Mouse (Mus musculus) embryonic facial prominence, embryonic 10.5 days (tissue): Measurements from ENCODE around the gene Tmem14a. TPM values are rescaled to one million over a fixed set of nuclear protein-coding genes. Genes with fewer than 3 reads are reported as not detected.
"Not testable (repeated sequence)": the region's sequence is repeated elsewhere in the genome, so short reads cannot be mapped to it uniquely, and the experiment has no call there.

Experiments
- DNase-seq: peaks from one replicate; pipeline ENCODE4 v3.0.0-alpha.2; 2017; ENCODE audit warnings: low spot score
- H3K27ac ChIP-seq: fragments of 300-500 bp; sonication (generic); replicated peaks from 2 replicates; pipeline ENCODE4 v1.5.1; 2016; ENCODE audit warnings: mild to moderate bottlenecking
- H3K27me3 ChIP-seq: fragments of 300-500 bp; sonication (generic); replicated peaks from 2 replicates; pipeline ENCODE4 v1.6.1; 2016; ENCODE audit warnings: low read depth, mild to moderate bottlenecking; ENCODE audit not compliant: poor library complexity, severe bottlenecking
- H3K36me3 ChIP-seq: fragments of 300-500 bp; sonication (generic); replicated peaks from 2 replicates; pipeline ENCODE4 v1.6.1; 2016; ENCODE audit warnings: mild to moderate bottlenecking, moderate library complexity
- H3K4me1 ChIP-seq: fragments of 300-500 bp; sonication (generic); 2 replicates; pipeline ENCODE4 v1.6.1; 2016
- H3K4me3 ChIP-seq: fragments of 300-500 bp; sonication (generic); 2 replicates; pipeline ENCODE4 v1.5.1; 2016; ENCODE audit warnings: mild to moderate bottlenecking, moderate library complexity
- H3K9me3 ChIP-seq: fragments of 300-500 bp; sonication (generic); 2 replicates; pipeline ENCODE4 v1.6.1; 2016; ENCODE audit warnings: mild to moderate bottlenecking
- WGBS: fragments of 180-500 bp; shearing (Covaris S2); methylation state at CpG from one replicate; pipeline ENCODE4 v1.1.7; 2016; 5-methylcytosine and 5-hydroxymethylcytosine counted together
- polyA plus RNA-seq: library from polyadenylated mRNA; unstranded; fragments of >200 nt; fragmentation: Nextera tagmentation; extraction: Ambion mirVana; gene quantifications from 2 replicates; pipeline ENCODE4 v1.2.1, GENCODE M21; 2016

Tmem14a gene
- 7.9 TPM in 2 replicates for polyA plus RNA-seq

GRCm38 (mm10) chr1:21218489-21218919 lies at the start of gene Tmem14a:
TSS of gene Tmem14a (plus strand) at chr1:21218575.
- H3K36me3 ChIP-seq = no peaks in the 10 kb centered on the region
- no peaks in the 10 kb centered on the region for H3K9me3 ChIP-seq
- no peaks in the 10 kb centered on the region for H3K27me3 ChIP-seq
- DNase-seq = peak; percentile 88
- peak within 1 kb of the TSS; percentile 92 for H3K27ac ChIP-seq
- under 1% methylated on average over 17 of the region's 17 CpGs for WGBS
- peaks cover 10% of the 10 kb centered on the region for H3K4me1 ChIP-seq
- H3K4me3 ChIP-seq = peak within 1 kb of the TSS; percentile 67

GRCm38 (mm10) chr1:21185196-21185595 lies 33.2 kb upstream of the Tmem14a start:
- H3K36me3 ChIP-seq = no peaks in the 10 kb centered on the region
- DNase-seq = no peak
- WGBS = 96% methylated on average over 6 of the region's 6 CpGs
- H3K27me3 ChIP-seq = no peaks in the 10 kb centered on the region
- no peak overlapping the region for H3K4me3 ChIP-seq
- no peaks in the 10 kb centered on the region for H3K9me3 ChIP-seq
- H3K4me1 ChIP-seq = no peaks in the 10 kb centered on the region
- H3K27ac ChIP-seq = no peak overlapping the region

GRCm38 (mm10) chr1:21206241-21206640 lies 12.1 kb upstream of the Tmem14a start:
- H3K4me1 ChIP-seq = no peaks in the 10 kb centered on the region
- no peak for DNase-seq
- WGBS = 91% methylated on average over 1 of the region's 1 CpGs
- H3K27me3 ChIP-seq = no peaks in the 10 kb centered on the region
- H3K4me3 ChIP-seq = no peak overlapping the region
- H3K9me3 ChIP-seq = no peaks in the 10 kb centered on the region
- no peak overlapping the region for H3K27ac ChIP-seq
- no peaks in the 10 kb centered on the region for H3K36me3 ChIP-seq

GRCm38 (mm10) chr1:21213537-21213936 lies 4.8 kb upstream of the Tmem14a start:
- DNase-seq, H3K27me3 ChIP-seq, H3K36me3 ChIP-seq, H3K27ac ChIP-seq, H3K9me3 ChIP-seq, H3K4me3 ChIP-seq, H3K4me1 ChIP-seq: not testable (repeated sequence)
- 32% methylated on average over 3 of the region's 3 CpGs for WGBS

- not testable (repeated sequence) for DNase-seq, H3K36me3 ChIP-seq, H3K4me1 ChIP-seq, H3K4me3 ChIP-seq, H3K27ac ChIP-seq, H3K27me3 ChIP-seq, H3K9me3 ChIP-seq
- whole genome bisulfite sequencing = 77% methylated on average over 6 of the region's 6 CpGs
Measured at GRCm38 (mm10) chr1:21213991-21214692, 4.2 kb upstream of the Tmem14a start.

- no peak overlapping the region for H3K4me3 ChIP-seq
- 90% methylated on average over 6 of the region's 6 CpGs for WGBS
- H3K9me3 ChIP-seq = no peaks in the 10 kb centered on the region
- no peak overlapping the region for H3K27ac ChIP-seq
- no peaks in the 10 kb centered on the region for H3K27me3 ChIP-seq
- peaks cover 8% of the 10 kb centered on the region; the same call in 1 of the 2 replicates for H3K4me1 ChIP-seq
- H3K36me3 ChIP-seq = no peaks in the 10 kb centered on the region; the same call in 1 of the 2 replicates
- DNase-seq = no peak
Measured at GRCm38 (mm10) chr1:21227756-21228395, 9.5 kb downstream of the Tmem14a start.

GRCm38 (mm10) chr1:21228740-21229722 lies 10.7 kb downstream of the Tmem14a start:
- WGBS = 81% methylated on average over 15 of the region's 15 CpGs
- not testable (repeated sequence) for H3K36me3 ChIP-seq, DNase-seq

GRCm38 (mm10) chr1:21230376-21230775 lies 12.0 kb downstream of the Tmem14a start:
- Histone ChIP-seq H3K9me3 (no peaks in the 10 kb centered on the region), H3K4me3 (no peak overlapping the region), H3K27ac (no peak overlapping the region), H3K4me1 (peaks cover 8% of the 10 kb centered on the region; the same call in 1 of the 2 replicates), H3K36me3 (no peaks in the 10 kb centered on the region; the same call in 1 of the 2 replicates), H3K27me3 (no peaks in the 10 kb centered on the region)
- no peak for DNase-seq
- WGBS = 81% methylated on average over 2 of the region's 2 CpGs

More at GRCm38 (mm10) chr1:21228740-21229722, 10.7 kb downstream of the Tmem14a start:
- H3K27ac ChIP-seq, H3K27me3 ChIP-seq, H3K4me1 ChIP-seq, H3K9me3 ChIP-seq, H3K4me3 ChIP-seq: not testable (repeated sequence)

- no peak for DNase-seq
- Histone ChIP-seq H3K9me3 (no peaks in the 10 kb centered on the region), H3K36me3 (no peaks in the 10 kb centered on the region), H3K27ac (no peak overlapping the region), H3K4me3 (no peak overlapping the region), H3K4me1 (peaks cover 8% of the 10 kb centered on the region; the same call in 1 of the 2 replicates), H3K27me3 (no peaks in the 10 kb centered on the region)
- WGBS = 62% methylated on average over 5 of the region's 5 CpGs
Measured at GRCm38 (mm10) chr1:21231744-21232464, 13.5 kb downstream of the Tmem14a start.

- Histone ChIP-seq H3K9me3 (no peaks in the 10 kb centered on the region), H3K4me1 (peaks cover 8% of the 10 kb centered on the region; the same call in 1 of the 2 replicates), H3K4me3 (no peak overlapping the region), H3K36me3 (no peaks in the 10 kb centered on the region), H3K27ac (no peak overlapping the region), H3K27me3 (no peaks in the 10 kb centered on the region)
- no peak for DNase-seq
- WGBS = 78% methylated on average over 1 of the region's 1 CpGs
Measured at GRCm38 (mm10) chr1:21232516-21232915, 14.1 kb downstream of the Tmem14a start.

GRCm38 (mm10) chr1:21235359-21235758 lies 17.0 kb downstream of the Tmem14a start:
- Histone ChIP-seq H3K9me3 (no peaks in the 10 kb centered on the region), H3K27me3 (no peaks in the 10 kb centered on the region), H3K4me1 (peaks cover 8% of the 10 kb centered on the region; the same call in 1 of the 2 replicates), H3K27ac (no peak overlapping the region), H3K4me3 (no peak overlapping the region), H3K36me3 (no peaks in the 10 kb centered on the region)
- DNase-seq = no peak
- WGBS = 90% methylated on average over 6 of the region's 6 CpGs
